Mouse (Mus musculus) heart, embryonic 14.5 days (tissue): Measurements from ENCODE around the gene Slc25a41. TPM values are rescaled to one million over a fixed set of nuclear protein-coding genes. Genes with fewer than 3 reads are reported as not detected.

ENCODE experiments used
- ATAC-seq: fragments of 200-750 bp; cut with Nextera tagmentation; 2 replicates; pipeline ENCODE4 v1.8.0; 2017; ENCODE audit warnings: low read depth, moderate TSS enrichment; ENCODE audit not compliant: insufficient number of reproducible peaks, insufficient read depth, low FRiP score
- H3K27ac ChIP-seq, 2 experiments: fragments of 200-500 bp in 1 of 2; fragments of 300-500 bp in 1 of 2; sonication (generic) in 1 of 2; replicated peaks in 1 of 2; 2 replicates each; pipeline ENCODE4 v1.5.1; 2012 to 2014; ENCODE audit warnings: low read depth in 2 of 2, low read length in 2 of 2, control low read depth in 1 of 2, mild to moderate bottlenecking in 1 of 2, mixed read lengths in 1 of 2; ENCODE audit not compliant: control insufficient read depth in 1 of 2, insufficient read depth in 1 of 2
- H3K27me3 ChIP-seq: fragments of 300-500 bp; sonication (generic); 2 replicates; pipeline ENCODE4 v1.6.1; 2014; ENCODE audit warnings: mild to moderate bottlenecking, low read length, control low read depth; ENCODE audit not compliant: control insufficient read depth, insufficient read depth
- H3K36me3 ChIP-seq: fragments of 300-500 bp; sonication (generic); 2 replicates; pipeline ENCODE4 v1.6.1; 2014; ENCODE audit warnings: mild to moderate bottlenecking, control low read depth, low read length, mixed read lengths; ENCODE audit not compliant: control insufficient read depth, insufficient read depth
- H3K4me1 ChIP-seq, 2 experiments: fragments of 200-500 bp in 1 of 2; fragments of 300-500 bp in 1 of 2; sonication (generic) in 1 of 2; 2 replicates each; pipeline ENCODE4 v1.6.1; 2012 to 2014; ENCODE audit warnings: low read length in 2 of 2, control low read depth in 1 of 2, mixed read lengths in 1 of 2; ENCODE audit not compliant: control insufficient read depth in 2 of 2, insufficient read depth in 2 of 2
- H3K4me2 ChIP-seq: fragments of 300-500 bp; sonication (generic); 2 replicates; pipeline ENCODE4 v1.6.1; 2014; ENCODE audit warnings: mild to moderate bottlenecking, low read length
- H3K4me3 ChIP-seq, 2 experiments: fragments of 200-500 bp in 1 of 2; fragments of 300-500 bp in 1 of 2; sonication (generic) in 1 of 2; 2 replicates each; pipeline ENCODE4 v1.5.1; 2012 to 2014; ENCODE audit warnings: low read length in 2 of 2, mild to moderate bottlenecking in 2 of 2, control low read depth in 1 of 2, low read depth in 1 of 2, moderate library complexity in 1 of 2; ENCODE audit not compliant: control insufficient read depth in 1 of 2, insufficient read depth in 1 of 2
- H3K9ac ChIP-seq: fragments of 300-500 bp; sonication (generic); 2 replicates; pipeline ENCODE4 v1.6.1; 2014; ENCODE audit warnings: mild to moderate bottlenecking, low read length
- H3K9me3 ChIP-seq: fragments of 300-500 bp; sonication (generic); 2 replicates; pipeline ENCODE4 v1.6.1; 2016; ENCODE audit warnings: low read length, control low read depth; ENCODE audit not compliant: control insufficient read depth
- WGBS: fragments of 180-500 bp; shearing (Covaris S2); extraction: QIAGEN DNeasy Blood & Tissue Kit; methylation state at CpG from one replicate; pipeline ENCODE4 v1.1.7; 2014; 5-methylcytosine and 5-hydroxymethylcytosine counted together
- polyA plus RNA-seq: library from polyadenylated mRNA; unstranded; fragments of >200 nt; fragmentation: Nextera tagmentation; extraction: Ambion mirVana; gene quantifications from 2 replicates; pipeline ENCODE4 v1.2.1, GENCODE M21; 2014

Slc25a41 gene
- polyA plus RNA-seq, result not detected in 2 replicates

DNA sequence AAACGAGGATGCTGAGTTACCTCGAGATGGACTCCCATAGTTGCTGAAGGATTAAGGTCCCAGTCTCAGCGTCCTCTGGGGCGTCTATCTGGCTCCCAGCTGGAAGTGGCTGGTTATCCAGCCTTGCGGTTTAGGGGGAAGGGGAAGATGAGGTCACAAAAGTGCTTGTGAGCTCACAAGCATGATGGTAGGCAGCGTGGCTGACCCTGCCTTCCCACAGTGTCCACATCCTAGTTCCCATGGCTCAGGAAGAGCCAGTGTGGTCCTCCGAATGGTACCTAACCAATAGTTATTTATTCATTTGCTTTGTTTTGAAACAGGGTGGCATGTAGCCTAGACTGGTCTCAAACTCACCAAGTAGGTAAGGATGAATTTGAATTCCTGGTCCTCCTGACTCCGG, at the start of gene Slc25a41:
TSS of gene Slc25a41 (minus strand) at position 101 of the 400 bp plus-strand sequence.
- no peak within 1 kb of the TSS for H3K27ac ChIP-seq
- no peak within 1 kb of the TSS for H3K9ac ChIP-seq
- 68% methylated on average over 8 of the region's 8 CpGs for WGBS

DNA sequence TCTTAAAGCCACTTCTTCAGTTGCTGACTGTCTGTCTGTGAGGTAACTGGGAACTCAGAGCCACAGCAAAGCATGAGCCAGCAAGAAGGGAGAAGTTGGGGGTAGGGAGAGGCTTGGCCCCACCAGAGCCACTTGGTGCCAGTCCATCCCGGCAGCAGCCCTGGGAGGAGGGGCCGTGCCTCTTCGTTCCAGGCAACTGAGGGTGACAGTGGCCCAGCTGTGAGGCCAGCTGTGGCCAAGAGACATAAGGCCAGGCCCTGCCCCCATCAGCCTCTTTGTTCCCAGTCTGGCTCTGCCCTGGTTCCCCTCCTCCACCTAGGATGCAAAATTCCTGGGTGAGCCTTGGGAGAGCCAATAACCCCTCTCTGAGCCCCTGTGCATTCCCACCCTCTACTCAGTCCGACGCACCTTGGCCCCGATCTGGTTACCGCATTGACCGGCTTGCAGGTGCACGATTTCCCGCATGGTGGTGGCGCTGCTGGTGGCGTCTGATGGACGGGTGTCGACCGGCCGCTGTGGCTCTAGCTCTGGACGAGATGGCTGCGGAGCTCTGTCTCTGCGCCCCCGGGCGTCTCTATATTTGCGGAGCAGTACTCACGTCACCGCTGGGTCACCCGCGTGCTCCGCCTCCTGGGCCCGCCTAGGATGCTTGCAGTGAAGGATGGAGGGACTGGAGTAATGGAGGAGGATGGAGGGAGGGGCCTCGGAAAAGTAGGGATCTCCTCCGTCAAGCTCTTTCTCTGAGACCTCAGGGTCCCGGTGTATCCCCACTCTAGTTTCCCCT, 45.8 kb upstream of the Slc25a41 start, which contains the start of gene Tubb4a:
TSS of gene Tubb4a (minus strand) at position 734 of the 784 bp plus-strand sequence.
- no peak within 1 kb of the TSS for H3K27ac ChIP-seq
- H3K4me1 ChIP-seq, result peaks cover 6 to 7% of the 10 kb centered on the region in 2 experiments
- under 1% methylated on average over 31 of the region's 31 CpGs for WGBS
- peak within 1 kb of the TSS; percentile 18; the same call in 1 of the 2 replicates for H3K9ac ChIP-seq
- peaks cover 17% of the 10 kb centered on the region for H3K27me3 ChIP-seq
- no peak for ATAC-seq
- peak within 1 kb of the TSS; percentile 62 for H3K4me2 ChIP-seq
- no peaks in the 10 kb centered on the region for H3K9me3 ChIP-seq
- peak within 1 kb of the TSS; percentile 32 to 41 for H3K4me3 ChIP-seq
- no peaks in the 10 kb centered on the region for H3K36me3 ChIP-seq

More for the DNA sequence above, at the start of gene Slc25a41:
- H3K4me2 ChIP-seq, result no peak within 1 kb of the TSS
- H3K9me3 ChIP-seq, result 0 out of 2 replicates have a peak, but pooled peaks cover 2% of the 10 kb centered on the region
- H3K27me3 ChIP-seq, result peaks cover 11% of the 10 kb centered on the region; the same call in 1 of the 2 replicates
- H3K4me3 ChIP-seq, result no peak within 1 kb of the TSS
- ATAC-seq, result no peak
- H3K36me3 ChIP-seq, result peaks cover 16% of the 10 kb centered on the region; the same call in 1 of the 2 replicates
- H3K4me1 ChIP-seq, result peaks cover 4 to 6% of the 10 kb centered on the region in 2 experiments

DNA sequence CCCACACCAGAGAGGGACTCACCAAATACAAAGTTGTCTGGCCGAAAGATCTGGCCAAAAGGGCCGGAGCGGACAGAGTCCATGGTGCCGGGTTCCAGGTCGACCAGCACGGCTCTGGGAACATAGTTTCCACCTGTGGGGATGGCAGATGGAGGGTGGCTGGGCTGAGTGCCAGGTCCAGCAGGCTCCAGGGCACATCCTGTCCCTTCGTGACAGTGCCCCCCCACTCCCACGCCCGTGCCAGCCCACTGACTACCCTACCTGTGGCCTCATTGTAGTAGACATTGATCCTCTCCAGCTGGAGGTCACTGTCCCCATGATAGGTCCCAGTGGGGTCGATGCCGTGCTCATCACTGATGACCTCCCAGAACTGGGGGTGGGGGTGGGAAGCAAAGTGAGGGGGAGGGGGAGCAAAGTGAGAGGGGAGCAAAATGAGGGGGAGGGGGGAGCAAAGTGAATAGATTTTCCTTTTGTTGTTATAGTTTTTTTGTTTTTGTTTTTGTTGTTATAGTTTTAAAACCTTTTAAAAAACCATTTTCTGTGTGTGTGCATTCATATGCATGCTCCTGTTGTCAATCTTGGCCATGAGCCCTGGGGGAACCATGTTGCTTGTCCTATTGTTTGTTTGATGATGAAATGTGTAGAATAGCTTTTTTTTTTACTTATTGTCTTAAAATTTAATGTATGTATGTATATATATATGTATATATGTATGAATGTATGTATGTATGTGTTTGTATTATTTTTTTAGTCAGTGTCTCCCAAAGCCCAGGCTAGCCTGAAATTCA, 44.7 kb upstream of the Slc25a41 start:
- Histone ChIP-seq H3K4me1 (peaks cover 6 to 7% of the 10 kb centered on the region in 2 experiments), H3K27me3 (peaks cover 17% of the 10 kb centered on the region), H3K4me3 (no peak overlapping the region), H3K4me2 (no peak overlapping the region), H3K27ac (no peak overlapping the region), H3K36me3 (no peaks in the 10 kb centered on the region), H3K9me3 (no peaks in the 10 kb centered on the region), H3K9ac (no peak overlapping the region)
- ATAC-seq, result no peak
- WGBS, result 89% methylated on average over 11 of the region's 11 CpGs

DNA sequence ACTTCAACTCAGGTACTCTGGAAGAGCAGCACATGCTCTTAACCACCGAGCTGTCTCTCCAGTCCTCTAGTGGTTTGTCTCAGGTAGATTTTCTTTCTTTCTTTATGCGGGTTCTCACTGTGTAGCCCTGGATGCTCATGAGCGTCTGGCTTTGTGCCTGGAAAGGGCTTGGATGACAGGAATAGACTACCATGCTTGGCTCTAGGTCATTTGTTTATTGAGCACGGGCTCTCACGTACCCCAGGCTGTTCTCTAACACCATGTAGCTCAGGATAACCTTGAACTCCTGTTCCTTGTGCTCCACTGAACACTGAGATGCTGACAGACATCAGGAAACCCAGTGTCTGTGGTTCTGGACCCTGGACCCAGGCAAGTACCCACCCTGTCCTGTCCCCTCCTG, 41.0 kb upstream of the Slc25a41 start:
- WGBS, result 78% methylated on average over 5 of the region's 5 CpGs
- Histone ChIP-seq H3K27me3 (peaks cover 6% of the 10 kb centered on the region), H3K4me2 (no peak overlapping the region), H3K4me1 (peaks cover 6 to 7% of the 10 kb centered on the region in 2 experiments), H3K9me3 (no peaks in the 10 kb centered on the region), H3K36me3 (no peaks in the 10 kb centered on the region), H3K9ac (no peak overlapping the region), H3K27ac (no peak overlapping the region), H3K4me3 (no peak overlapping the region)
- ATAC-seq, result no peak

DNA sequence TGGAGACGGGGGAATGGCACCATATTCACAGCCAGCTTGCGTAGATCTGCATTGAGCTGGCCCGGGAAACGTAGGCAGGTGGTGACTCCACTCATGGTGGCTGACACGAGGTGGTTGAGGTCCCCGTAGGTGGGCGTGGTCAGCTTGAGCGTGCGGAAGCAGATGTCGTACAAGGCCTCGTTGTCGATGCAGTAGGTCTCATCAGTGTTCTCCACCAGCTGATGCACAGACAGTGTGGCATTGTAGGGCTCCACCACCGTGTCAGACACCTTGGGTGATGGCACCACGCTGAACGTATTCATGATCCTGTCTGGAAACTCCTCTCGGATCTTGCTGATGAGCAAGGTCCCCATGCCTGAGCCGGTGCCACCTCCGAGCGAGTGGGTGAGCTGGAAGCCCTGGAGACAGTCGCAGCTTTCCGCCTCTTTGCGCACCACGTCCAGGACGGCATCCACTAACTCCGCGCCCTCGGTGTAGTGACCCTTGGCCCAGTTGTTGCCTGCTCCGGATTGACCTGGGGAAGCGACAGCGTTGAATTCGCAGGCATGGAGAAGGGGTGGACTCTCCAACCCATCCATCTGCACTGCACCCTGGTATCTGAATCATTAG, 39.9 kb upstream of the Slc25a41 start:
- H3K9me3 ChIP-seq, result no peaks in the 10 kb centered on the region
- no peak overlapping the region for H3K27ac ChIP-seq
- H3K36me3 ChIP-seq, result no peaks in the 10 kb centered on the region
- no peak overlapping the region for H3K4me3 ChIP-seq
- no peaks in the 10 kb centered on the region for H3K27me3 ChIP-seq
- no peak overlapping the region for H3K4me2 ChIP-seq
- no peak overlapping the region for H3K9ac ChIP-seq
- 92% methylated on average over 31 of the region's 31 CpGs for WGBS
- ATAC-seq, result no peak
- H3K4me1 ChIP-seq, result no peaks in the 10 kb centered on the region; a peak in 1 of 4 replicates

DNA sequence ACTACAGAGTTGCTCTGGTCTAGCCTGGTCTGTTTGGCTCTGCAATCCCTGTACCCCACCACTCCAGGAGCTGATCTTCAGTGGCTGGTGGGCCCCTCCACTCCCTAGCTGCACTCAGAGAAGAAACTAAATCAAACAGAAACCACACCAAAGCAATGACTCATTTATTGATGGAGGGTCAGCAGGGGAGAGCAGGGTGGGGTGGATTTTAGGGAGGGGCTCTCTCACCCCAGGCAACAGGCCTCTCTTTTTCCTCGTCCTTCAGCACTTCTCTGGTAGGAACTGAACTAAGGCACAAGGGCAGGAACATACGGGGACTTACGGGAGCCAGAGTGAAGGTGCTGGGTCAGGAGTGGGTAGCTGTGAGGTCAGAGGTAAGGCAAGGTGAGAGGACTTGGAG, 38.5 kb upstream of the Slc25a41 start:
- no peak for ATAC-seq
- Histone ChIP-seq H3K4me1 (no peaks in the 10 kb centered on the region; a peak in 1 of 4 replicates), H3K27me3 (no peaks in the 10 kb centered on the region), H3K27ac (no peak overlapping the region), H3K9ac (no peak overlapping the region), H3K4me3 (no peak overlapping the region), H3K9me3 (no peaks in the 10 kb centered on the region), H3K4me2 (no peak overlapping the region), H3K36me3 (no peaks in the 10 kb centered on the region)
- WGBS, result 74% methylated on average over 3 of the region's 3 CpGs

DNA sequence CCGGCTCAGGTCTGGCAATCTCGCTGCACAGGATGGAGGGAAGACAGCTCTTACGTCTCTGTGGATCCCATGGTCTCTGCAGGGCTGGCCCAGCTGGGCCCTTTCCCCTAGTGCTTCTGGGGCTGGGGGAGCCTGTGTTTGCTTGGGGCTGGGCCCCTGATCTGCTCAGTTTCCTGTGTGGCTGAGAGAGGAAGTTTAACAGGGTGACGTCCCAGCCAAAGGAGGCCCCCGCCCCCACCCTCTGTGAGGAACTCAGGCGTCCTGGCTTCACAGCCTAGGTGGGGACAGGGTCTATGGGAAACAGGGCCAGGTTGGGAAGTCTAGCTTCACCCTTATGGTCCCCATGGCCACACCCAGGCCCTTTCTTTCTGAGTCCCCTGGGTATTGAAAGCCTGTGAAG, 36.9 kb upstream of the Slc25a41 start, which contains the start of gene Dennd1c:
TSS of gene Dennd1c (minus strand) at position 179 of the 400 bp plus-strand sequence.
- no peaks in the 10 kb centered on the region for H3K36me3 ChIP-seq
- no peaks in the 10 kb centered on the region for H3K9me3 ChIP-seq
- no peaks in the 10 kb centered on the region; a peak in 1 of 4 replicates for H3K4me1 ChIP-seq
- no peak for ATAC-seq
- H3K4me2 ChIP-seq, result no peak within 1 kb of the TSS
- 42% methylated on average over 6 of the region's 6 CpGs for WGBS
- no peak within 1 kb of the TSS; the same call in 1 of the 2 replicates for H3K9ac ChIP-seq
- H3K4me3 ChIP-seq, result no peak within 1 kb of the TSS
- no peak within 1 kb of the TSS for H3K27ac ChIP-seq
- no peaks in the 10 kb centered on the region for H3K27me3 ChIP-seq
